Mouse (Mus musculus) kidney, postnatal 0 days (tissue): ENCODE results near the gene Vmn1r193. TPM values are rescaled to one million over a fixed set of nuclear protein-coding genes. Genes with fewer than 3 reads are reported as not detected.
"Not testable (repeated sequence)": the region's sequence is repeated elsewhere in the genome, so short reads cannot be mapped to it uniquely, and the experiment has no call there.

Experiments used
- ATAC-seq: fragments of 200-750 bp; cut with Nextera tagmentation; replicated peaks from 2 replicates; pipeline ENCODE4 v1.8.0; 2017; ENCODE audit warnings: low read depth, moderate number of reproducible peaks, moderate TSS enrichment, moderate library complexity; ENCODE audit not compliant: low FRiP score
- DNase-seq: peaks from one replicate; pipeline ENCODE4 v3.0.0-alpha.2; 2016; ENCODE audit warnings: low spot score
- H3K27ac ChIP-seq: fragments of 300-500 bp; sonication (generic); 2 replicates; pipeline ENCODE4 v1.5.1; 2014; ENCODE audit warnings: mild to moderate bottlenecking
- H3K27me3 ChIP-seq: fragments of 300-500 bp; sonication (generic); 2 replicates; pipeline ENCODE4 v1.6.1; 2014; ENCODE audit warnings: low read length, mixed read lengths; ENCODE audit not compliant: insufficient read depth
- H3K36me3 ChIP-seq: fragments of 300-500 bp; sonication (generic); 2 replicates; pipeline ENCODE4 v1.6.1; 2014; ENCODE audit warnings: low read length, mixed read lengths; ENCODE audit not compliant: insufficient read depth
- H3K4me1 ChIP-seq: fragments of 300-500 bp; sonication (generic); replicated peaks from 2 replicates; pipeline ENCODE4 v1.6.1; 2014; ENCODE audit warnings: antibody characterized with exemption, low read length, mixed read lengths; ENCODE audit not compliant: insufficient read depth
- H3K4me2 ChIP-seq: fragments of 300-500 bp; sonication (generic); 2 replicates; pipeline ENCODE4 v1.6.1; 2014; ENCODE audit warnings: mild to moderate bottlenecking, low read length, moderate library complexity, mixed read lengths
- H3K4me3 ChIP-seq: fragments of 300-500 bp; sonication (generic); replicated peaks from 2 replicates; pipeline ENCODE4 v1.5.1; 2014; ENCODE audit warnings: low read depth, low read length
- H3K9ac ChIP-seq: fragments of 300-500 bp; sonication (generic); 2 replicates; pipeline ENCODE4 v1.6.1; 2014; ENCODE audit warnings: low read depth, low read length
- H3K9me3 ChIP-seq: fragments of 300-500 bp; sonication (generic); replicated peaks from 2 replicates; pipeline ENCODE4 v1.6.1; 2016; ENCODE audit warnings: low read length, inconsistent platforms, mixed read lengths
- CTCF ChIP-seq: IDR thresholded peaks from 2 replicates; pipeline ENCODE4 v1.5.1; 2016; ENCODE audit warnings: antibody characterized with exemption, low read depth, mild to moderate bottlenecking, moderate library complexity
- WGBS: fragments of 180-500 bp; shearing (Covaris S2); extraction: QIAGEN DNeasy Blood & Tissue Kit; methylation state at CpG from one replicate; pipeline ENCODE4 v1.1.7; 2014; 5-methylcytosine and 5-hydroxymethylcytosine counted together
- polyA plus RNA-seq: library from polyadenylated mRNA; unstranded; fragments of >200 nt; fragmentation: Nextera tagmentation; extraction: Ambion mirVana; gene quantifications from 2 replicates; pipeline ENCODE4 v1.2.1, GENCODE M21; 2015

The Vmn1r193 gene
- polyA plus RNA-seq, result not detected in 2 replicates

DNA sequence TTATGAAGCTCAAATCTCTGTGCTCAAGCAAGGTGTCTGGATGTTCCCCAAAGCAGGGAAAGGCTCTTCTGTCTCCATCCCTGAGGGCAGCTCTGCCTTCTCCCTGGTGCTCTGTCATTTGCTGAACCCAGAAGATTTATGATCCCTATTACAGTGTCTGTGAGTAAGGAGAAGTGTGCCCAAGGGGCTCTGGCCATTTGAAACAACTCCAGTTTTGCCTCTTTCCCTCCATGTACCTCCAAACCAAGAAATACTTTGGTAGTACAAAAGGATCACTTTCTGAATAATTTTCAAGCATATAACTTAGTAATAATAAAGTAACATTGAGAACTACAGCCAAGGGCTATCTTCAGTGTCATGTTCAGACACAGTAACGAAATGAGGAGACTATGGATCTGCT is at the start of gene Vmn1r193:
Gene Vmn1r193, minus strand, starts transcription at position 101 of the 400 bp plus-strand sequence.
- not testable (repeated sequence) for H3K9me3 ChIP-seq, DNase-seq, ATAC-seq, H3K27me3 ChIP-seq, H3K27ac ChIP-seq, H3K4me1 ChIP-seq, H3K4me3 ChIP-seq, H3K4me2 ChIP-seq, H3K9ac ChIP-seq, H3K36me3 ChIP-seq
- WGBS, result 86% methylated on average over 1 of the region's 1 CpGs

DNA sequence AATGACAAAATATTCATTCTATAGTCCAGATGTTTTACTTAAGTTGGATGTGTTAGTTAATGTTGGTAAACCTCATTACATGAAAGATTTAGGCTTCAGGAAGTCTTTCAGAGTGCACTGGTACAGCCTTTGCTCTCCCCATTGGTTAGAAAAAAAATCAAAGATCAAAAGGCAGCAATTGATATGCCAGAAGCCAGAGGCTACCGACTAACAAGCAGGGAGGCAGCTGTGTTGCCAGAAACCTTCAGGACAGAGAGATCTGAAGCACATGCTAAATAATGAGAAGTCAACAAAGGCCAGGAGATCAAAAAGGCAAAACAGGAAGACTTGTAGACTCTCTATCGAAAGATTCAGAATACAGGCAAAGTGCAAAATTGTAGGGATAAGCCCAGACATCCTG is 48.8 kb upstream of the Vmn1r193 start:
- WGBS, result 35% methylated on average over 2 of the region's 2 CpGs
- H3K4me1 ChIP-seq, result no peaks in the 10 kb centered on the region
- H3K36me3 ChIP-seq, result no peaks in the 10 kb centered on the region
- H3K9me3 ChIP-seq, result no peaks in the 10 kb centered on the region
- no peaks in the 10 kb centered on the region for H3K27me3 ChIP-seq
- H3K9ac ChIP-seq, result no peak overlapping the region
- no peak overlapping the region for H3K4me2 ChIP-seq
- ATAC-seq, result no peak
- DNase-seq, result no peak
- no peak for TF ChIP-seq CTCF
- no peak overlapping the region for H3K4me3 ChIP-seq
- no peak overlapping the region for H3K27ac ChIP-seq

GRCm38 (mm10) chr13:22270222-22270621 is 47.3 kb upstream of the Vmn1r193 start, which contains the start of gene Vmn1r195:
Gene Vmn1r195 (plus strand): TSS chr13:22270522.
- H3K27ac ChIP-seq, H3K27me3 ChIP-seq, H3K9me3 ChIP-seq, DNase-seq, H3K4me1 ChIP-seq, H3K4me2 ChIP-seq, ATAC-seq, H3K4me3 ChIP-seq, H3K9ac ChIP-seq, H3K36me3 ChIP-seq: not testable (repeated sequence)
- 95% methylated on average over 1 of the region's 1 CpGs for WGBS

DNA sequence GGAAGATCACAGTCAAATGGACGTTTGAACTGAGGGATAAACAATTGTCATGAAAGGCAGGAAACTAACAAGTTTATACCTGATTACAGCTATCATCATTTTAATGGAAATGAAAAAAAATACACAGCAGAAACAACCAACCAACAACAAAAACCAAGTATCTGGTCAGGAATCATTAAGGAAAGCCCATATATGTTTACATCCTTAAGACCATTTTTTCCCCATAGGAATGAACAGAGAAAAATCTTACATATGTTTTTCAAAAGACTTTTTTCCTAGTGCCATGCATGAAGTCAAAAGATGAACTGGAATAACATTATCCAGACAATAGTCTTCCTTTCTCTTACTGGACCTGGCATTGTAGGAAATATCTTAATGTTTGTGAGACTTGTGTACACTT is 21.0 kb upstream of the Vmn1r193 start, which contains the start of gene Vmn1r194:
Gene Vmn1r194, plus strand, starts transcription at position 301 of the 400 bp plus-strand sequence.
- DNase-seq, result no peak
- H3K4me3 ChIP-seq, result no peak within 1 kb of the TSS
- no peaks in the 10 kb centered on the region for H3K27me3 ChIP-seq
- no peak for ATAC-seq
- no peak within 1 kb of the TSS for H3K27ac ChIP-seq
- no peaks in the 10 kb centered on the region for H3K4me1 ChIP-seq
- TF ChIP-seq CTCF, result no peak
- H3K4me2 ChIP-seq, result no peak within 1 kb of the TSS
- H3K36me3 ChIP-seq, result no peaks in the 10 kb centered on the region
- H3K9me3 ChIP-seq, result no peaks in the 10 kb centered on the region
- WGBS, result 46% methylated on average over 1 of the region's 1 CpGs
- no peak within 1 kb of the TSS for H3K9ac ChIP-seq

DNA sequence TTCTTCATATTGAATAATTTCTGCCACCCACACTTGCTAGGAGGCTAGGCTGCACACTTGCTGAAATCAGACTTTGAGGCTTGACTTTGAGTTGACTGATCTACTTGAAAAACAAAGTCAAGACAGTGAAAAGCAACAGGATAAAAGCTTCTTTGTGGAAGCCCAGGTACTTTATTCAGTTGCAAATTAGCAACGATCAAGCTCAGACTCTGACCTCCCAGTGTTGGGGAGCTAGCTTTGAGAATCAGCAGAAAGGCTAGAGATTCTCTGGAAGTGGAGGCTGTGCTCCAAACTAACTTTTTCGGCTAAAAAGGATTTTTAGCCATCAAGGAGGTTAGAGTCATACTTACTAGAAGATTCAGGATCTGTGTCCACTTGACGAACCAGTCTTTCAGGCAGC is 30.2 kb downstream of the Vmn1r193 start:
- H3K27me3 ChIP-seq, H3K9ac ChIP-seq, H3K4me1 ChIP-seq, H3K4me3 ChIP-seq, H3K4me2 ChIP-seq, H3K27ac ChIP-seq, DNase-seq, H3K9me3 ChIP-seq, ATAC-seq, H3K36me3 ChIP-seq: not testable (repeated sequence)
- 79% methylated on average over 3 of the region's 3 CpGs for WGBS

GRCm38 (mm10) chr13:22191041-22191440 is 31.9 kb downstream of the Vmn1r193 start, which contains the start of gene Vmn1r192:
Gene Vmn1r192 (minus strand): TSS chr13:22191141.
- DNase-seq, result no peak
- Histone ChIP-seq H3K9me3 (no peaks in the 10 kb centered on the region), H3K4me3 (no peak within 1 kb of the TSS), H3K9ac (no peak within 1 kb of the TSS), H3K4me1 (no peaks in the 10 kb centered on the region), H3K27ac (no peak within 1 kb of the TSS), H3K27me3 (no peaks in the 10 kb centered on the region), H3K4me2 (no peak within 1 kb of the TSS), H3K36me3 (no peaks in the 10 kb centered on the region)
- ATAC-seq, result no peak
- TF ChIP-seq CTCF, result no peak

GRCm38 (mm10) chr13:22190385-22190784 is 32.6 kb downstream of the Vmn1r193 start:
- Histone ChIP-seq H3K27me3 (no peaks in the 10 kb centered on the region), H3K4me2 (no peak overlapping the region), H3K36me3 (no peaks in the 10 kb centered on the region), H3K27ac (no peak overlapping the region), H3K9ac (no peak overlapping the region), H3K4me3 (no peak overlapping the region), H3K4me1 (no peaks in the 10 kb centered on the region), H3K9me3 (no peaks in the 10 kb centered on the region)
- no peak for TF ChIP-seq CTCF
- DNase-seq (no peak), ATAC-seq (no peak)
- WGBS, result 65% methylated on average over 2 of the region's 2 CpGs
